Mouse (Mus musculus): ENCODE results near the gene Abcb1a. TPM values are rescaled to one million over a fixed set of nuclear protein-coding genes. Genes with fewer than 3 reads are reported as not detected.
"Not testable (repeated sequence)": the region's sequence is repeated elsewhere in the genome, so short reads cannot be mapped to it uniquely, and the experiment has no call there.

Gene Abcb1a
- polyA plus RNA-seq, 1 experiment from 2014 or later, result 0.49 TPM

- no peak overlapping the region for H3K4me3 ChIP-seq (replicated peaks)
- no peak overlapping the region for H3K4me2 ChIP-seq
- H3K36me3 ChIP-seq, result no peaks in the 10 kb centered on the region
- H3K27ac ChIP-seq, result no peak overlapping the region
- no peaks in the 10 kb centered on the region for H3K27me3 ChIP-seq
- ATAC-seq (ENCODE audit: insufficient number of reproducible peaks, insufficient read depth, low FRiP score, low TSS enrichment, low read depth), result no peak
- no peak overlapping the region for H3K9ac ChIP-seq (replicated peaks)
- H3K9me3 ChIP-seq, result no peaks in the 10 kb centered on the region
- WGBS, result 41% methylated on average over 4 of the region's 4 CpGs
- no peaks in the 10 kb centered on the region for H3K4me1 ChIP-seq (replicated peaks)
Observed at GRCm38 (mm10) chr5:8727760-8728159, 67.9 kb downstream of the Abcb1a start.

- Histone ChIP-seq H3K4me1 (replicated peaks) (no peaks in the 10 kb centered on the region; the same call in 1 of the 2 replicates), H3K4me2 (no peak overlapping the region), H3K27me3 (no peaks in the 10 kb centered on the region), H3K9me3 (no peaks in the 10 kb centered on the region), H3K9ac (replicated peaks) (no peak overlapping the region), H3K36me3 (no peaks in the 10 kb centered on the region), H3K27ac (no peak overlapping the region), H3K4me3 (replicated peaks) (no peak overlapping the region)
- no peak for ATAC-seq (ENCODE audit: insufficient number of reproducible peaks, insufficient read depth, low FRiP score, low TSS enrichment, low read depth)
Observed at GRCm38 (mm10) chr5:8732639-8733038, 72.8 kb downstream of the Abcb1a start.

GRCm38 (mm10) chr5:8733307-8733706, 73.4 kb downstream of the Abcb1a start:
- ATAC-seq (ENCODE audit: insufficient number of reproducible peaks, insufficient read depth, low FRiP score, low TSS enrichment, low read depth); H3K27me3 ChIP-seq; H3K36me3 ChIP-seq; H3K4me3 ChIP-seq (replicated peaks); H3K4me1 ChIP-seq (replicated peaks); H3K4me2 ChIP-seq; H3K27ac ChIP-seq; H3K9ac ChIP-seq (replicated peaks); H3K9me3 ChIP-seq: not testable (repeated sequence)
- 78% methylated on average over 9 of the region's 10 CpGs for WGBS

GRCm38 (mm10) chr5:8736389-8736788, 76.5 kb downstream of the Abcb1a start:
- H3K4me2 ChIP-seq, result no peak overlapping the region
- no peaks in the 10 kb centered on the region for H3K27me3 ChIP-seq
- H3K4me1 ChIP-seq (replicated peaks), result no peaks in the 10 kb centered on the region; the same call in 1 of the 2 replicates
- no peaks in the 10 kb centered on the region for H3K36me3 ChIP-seq
- ATAC-seq (ENCODE audit: insufficient number of reproducible peaks, insufficient read depth, low FRiP score, low TSS enrichment, low read depth), result no peak
- no peaks in the 10 kb centered on the region for H3K9me3 ChIP-seq
- 84% methylated on average over 4 of the region's 4 CpGs for WGBS
- no peak overlapping the region for H3K4me3 ChIP-seq (replicated peaks)
- no peak overlapping the region for H3K27ac ChIP-seq
- H3K9ac ChIP-seq (replicated peaks), result no peak overlapping the region

GRCm38 (mm10) chr5:8737062-8737461, 77.2 kb downstream of the Abcb1a start:
- H3K4me2 ChIP-seq, result no peak overlapping the region
- no peak overlapping the region for H3K9ac ChIP-seq (replicated peaks)
- H3K4me1 ChIP-seq (replicated peaks), result no peaks in the 10 kb centered on the region; the same call in 1 of the 2 replicates
- 90% methylated on average over 4 of the region's 4 CpGs for WGBS
- ATAC-seq (ENCODE audit: insufficient number of reproducible peaks, insufficient read depth, low FRiP score, low TSS enrichment, low read depth), result no peak
- no peaks in the 10 kb centered on the region for H3K36me3 ChIP-seq
- H3K27ac ChIP-seq, result no peak overlapping the region
- no peak overlapping the region for H3K4me3 ChIP-seq (replicated peaks)
- H3K9me3 ChIP-seq, result no peaks in the 10 kb centered on the region
- no peaks in the 10 kb centered on the region for H3K27me3 ChIP-seq

- not testable (repeated sequence) for H3K4me2 ChIP-seq; H3K27me3 ChIP-seq; H3K9ac ChIP-seq (replicated peaks); H3K4me1 ChIP-seq (replicated peaks); H3K4me3 ChIP-seq (replicated peaks); H3K36me3 ChIP-seq; ATAC-seq (ENCODE audit: insufficient number of reproducible peaks, insufficient read depth, low FRiP score, low TSS enrichment, low read depth); H3K27ac ChIP-seq; H3K9me3 ChIP-seq
- WGBS, result 93% methylated on average over 13 of the region's 13 CpGs
Observed at GRCm38 (mm10) chr5:8747244-8747643, 87.4 kb downstream of the Abcb1a start.

GRCm38 (mm10) chr5:8772866-8773265, 113.0 kb downstream of the Abcb1a start:
- Histone ChIP-seq H3K4me1 (replicated peaks) (no peaks in the 10 kb centered on the region), H3K9ac (replicated peaks) (no peak overlapping the region), H3K9me3 (no peaks in the 10 kb centered on the region), H3K4me3 (replicated peaks) (no peak overlapping the region), H3K4me2 (no peak overlapping the region), H3K27me3 (no peaks in the 10 kb centered on the region), H3K27ac (no peak overlapping the region), H3K36me3 (no peaks in the 10 kb centered on the region)
- ATAC-seq (ENCODE audit: insufficient number of reproducible peaks, insufficient read depth, low FRiP score, low TSS enrichment, low read depth), result no peak
- 68% methylated on average over 3 of the region's 3 CpGs for WGBS

GRCm38 (mm10) chr5:8778311-8778710, 118.4 kb downstream of the Abcb1a start:
- 87% methylated on average over 2 of the region's 2 CpGs for WGBS
- no peak overlapping the region for H3K4me3 ChIP-seq (replicated peaks)
- no peaks in the 10 kb centered on the region for H3K36me3 ChIP-seq
- no peaks in the 10 kb centered on the region for H3K9me3 ChIP-seq
- no peaks in the 10 kb centered on the region for H3K27me3 ChIP-seq
- no peak overlapping the region for H3K4me2 ChIP-seq
- no peaks in the 10 kb centered on the region for H3K4me1 ChIP-seq (replicated peaks)
- ATAC-seq (ENCODE audit: insufficient number of reproducible peaks, insufficient read depth, low FRiP score, low TSS enrichment, low read depth), result no peak
- H3K9ac ChIP-seq (replicated peaks), result no peak overlapping the region
- H3K27ac ChIP-seq, result no peak overlapping the region

- ATAC-seq (ENCODE audit: insufficient number of reproducible peaks, insufficient read depth, low FRiP score, low TSS enrichment, low read depth), result no peak
- H3K9me3 ChIP-seq, result no peaks in the 10 kb centered on the region
- H3K27me3 ChIP-seq, result no peaks in the 10 kb centered on the region
- H3K36me3 ChIP-seq, result no peaks in the 10 kb centered on the region
- H3K4me2 ChIP-seq, result no peak overlapping the region
- no peak overlapping the region for H3K27ac ChIP-seq
- 82% methylated on average over 2 of the region's 2 CpGs for WGBS
- no peak overlapping the region for H3K9ac ChIP-seq (replicated peaks)
- no peak overlapping the region for H3K4me3 ChIP-seq (replicated peaks)
- H3K4me1 ChIP-seq (replicated peaks), result no peaks in the 10 kb centered on the region
Observed at GRCm38 (mm10) chr5:8778751-8779150, 118.9 kb downstream of the Abcb1a start.

- Histone ChIP-seq H3K27me3 (peaks cover 4% of the 10 kb centered on the region; the same call in 1 of the 2 replicates), H3K27ac (no peak overlapping the region), H3K36me3 (no peaks in the 10 kb centered on the region), H3K4me3 (replicated peaks) (no peak overlapping the region), H3K9me3 (no peaks in the 10 kb centered on the region), H3K4me1 (replicated peaks) (no peaks in the 10 kb centered on the region), H3K9ac (replicated peaks) (no peak overlapping the region), H3K4me2 (no peak overlapping the region)
- 64% methylated on average over 4 of the region's 4 CpGs for WGBS
- ATAC-seq (ENCODE audit: insufficient number of reproducible peaks, insufficient read depth, low FRiP score, low TSS enrichment, low read depth), result no peak
Observed at GRCm38 (mm10) chr5:8792281-8792680, 132.4 kb downstream of the Abcb1a start.
